Mouse (Mus musculus) heart, embryonic 13.5 days (tissue): ENCODE results near the gene Ccser1. TPM values are rescaled to one million over a fixed set of nuclear protein-coding genes. Genes with fewer than 3 reads are reported as not detected.

ENCODE experiments used
- ATAC-seq: fragments of 200-750 bp; cut with Nextera tagmentation; 2 replicates; pipeline ENCODE4 v1.8.0; 2017; ENCODE audit warnings: moderate TSS enrichment; ENCODE audit not compliant: insufficient number of reproducible peaks, low FRiP score, low TSS enrichment; ENCODE audit errors: extremely low read depth
- H3K27ac ChIP-seq: fragments of 300-500 bp; sonication (generic); replicated peaks from 2 replicates; pipeline ENCODE4 v1.5.1; 2015; ENCODE audit warnings: moderate library complexity, mild to moderate bottlenecking, inconsistent platforms
- H3K27me3 ChIP-seq: fragments of 300-500 bp; sonication (generic); replicated peaks from 2 replicates; pipeline ENCODE4 v1.6.1; 2015; ENCODE audit warnings: mild to moderate bottlenecking, inconsistent platforms
- H3K36me3 ChIP-seq: fragments of 300-500 bp; sonication (generic); 2 replicates; pipeline ENCODE4 v1.6.1; 2015; ENCODE audit warnings: mild to moderate bottlenecking, inconsistent platforms
- H3K4me1 ChIP-seq: fragments of 300-500 bp; sonication (generic); 2 replicates; pipeline ENCODE4 v1.6.1; 2015; ENCODE audit warnings: inconsistent platforms
- H3K4me2 ChIP-seq: fragments of 300-500 bp; sonication (generic); 2 replicates; pipeline ENCODE4 v1.6.1; 2015; ENCODE audit warnings: inconsistent platforms, mild to moderate bottlenecking, moderate library complexity
- H3K4me3 ChIP-seq: fragments of 300-500 bp; sonication (generic); 2 replicates; pipeline ENCODE4 v1.5.1; 2015; ENCODE audit warnings: moderate library complexity, mild to moderate bottlenecking, inconsistent platforms
- H3K9ac ChIP-seq: fragments of 300-500 bp; sonication (generic); 2 replicates; pipeline ENCODE4 v1.6.1; 2015; ENCODE audit warnings: inconsistent platforms, mild to moderate bottlenecking, moderate library complexity
- H3K9me3 ChIP-seq: fragments of 300-500 bp; sonication (generic); 2 replicates; pipeline ENCODE4 v1.6.1; 2016; ENCODE audit warnings: inconsistent platforms
- WGBS: fragments of 180-500 bp; shearing (Covaris S2); methylation state at CpG from one replicate; pipeline ENCODE4 v1.1.7; 2015; ENCODE audit warnings: mixed read lengths; 5-methylcytosine and 5-hydroxymethylcytosine counted together
- polyA plus RNA-seq: library from polyadenylated mRNA; unstranded; fragments of >200 nt; fragmentation: Nextera tagmentation; extraction: Ambion mirVana; gene quantifications from 2 replicates; pipeline ENCODE4 v1.2.1, GENCODE M21; 2015

Ccser1 gene
- polyA plus RNA-seq, 1 experiment from 2014 or later: 1.2 TPM

GRCm38 (mm10) chr6:62066363-62067023 is 886.4 kb downstream of the Ccser1 start:
- no peak for ATAC-seq
- Histone ChIP-seq H3K27ac (no peak overlapping the region), H3K4me2 (no peak overlapping the region), H3K4me3 (no peak overlapping the region), H3K4me1 (no peaks in the 10 kb centered on the region), H3K9me3 (no peaks in the 10 kb centered on the region), H3K9ac (no peak overlapping the region), H3K36me3 (no peaks in the 10 kb centered on the region), H3K27me3 (no peaks in the 10 kb centered on the region)
- WGBS: 68% methylated on average over 6 of the region's 6 CpGs

- H3K4me1 ChIP-seq: no peaks in the 10 kb centered on the region
- WGBS: 77% methylated on average over 4 of the region's 4 CpGs
- H3K36me3 ChIP-seq: no peaks in the 10 kb centered on the region
- no peak overlapping the region for H3K4me2 ChIP-seq
- no peaks in the 10 kb centered on the region for H3K27me3 ChIP-seq
- no peak overlapping the region for H3K27ac ChIP-seq
- no peak overlapping the region for H3K4me3 ChIP-seq
- no peaks in the 10 kb centered on the region for H3K9me3 ChIP-seq
- ATAC-seq: no peak
- H3K9ac ChIP-seq: no peak overlapping the region
Observed at GRCm38 (mm10) chr6:62067024-62067380, 886.9 kb downstream of the Ccser1 start.

GRCm38 (mm10) chr6:62105464-62105863 is 925.3 kb downstream of the Ccser1 start:
- ATAC-seq: no peak

GRCm38 (mm10) chr6:62132531-62132930 is 952.4 kb downstream of the Ccser1 start:
- H3K4me2 ChIP-seq: no peak overlapping the region
- no peaks in the 10 kb centered on the region for H3K4me1 ChIP-seq
- no peaks in the 10 kb centered on the region for H3K27me3 ChIP-seq
- no peaks in the 10 kb centered on the region for H3K9me3 ChIP-seq
- no peak for ATAC-seq
- WGBS: 73% methylated on average over 2 of the region's 2 CpGs
- no peak overlapping the region for H3K27ac ChIP-seq
- no peak overlapping the region for H3K9ac ChIP-seq
- H3K4me3 ChIP-seq: no peak overlapping the region
- H3K36me3 ChIP-seq: no peaks in the 10 kb centered on the region

More at GRCm38 (mm10) chr6:62105464-62105863, 925.3 kb downstream of the Ccser1 start:
- H3K9me3 ChIP-seq: no peaks in the 10 kb centered on the region
- no peak overlapping the region for H3K4me2 ChIP-seq
- no peak overlapping the region for H3K9ac ChIP-seq
- H3K4me3 ChIP-seq: no peak overlapping the region
- WGBS: 39% methylated on average over 2 of the region's 2 CpGs
- H3K27me3 ChIP-seq: no peaks in the 10 kb centered on the region
- no peak overlapping the region for H3K27ac ChIP-seq
- H3K4me1 ChIP-seq: no peaks in the 10 kb centered on the region
- H3K36me3 ChIP-seq: no peaks in the 10 kb centered on the region

GRCm38 (mm10) chr6:62160320-62160719 is 980.2 kb downstream of the Ccser1 start:
- ATAC-seq: no peak
- no peak overlapping the region for H3K4me3 ChIP-seq
- H3K4me1 ChIP-seq: no peaks in the 10 kb centered on the region
- H3K27ac ChIP-seq: no peak overlapping the region
- H3K36me3 ChIP-seq: no peaks in the 10 kb centered on the region
- no peaks in the 10 kb centered on the region for H3K27me3 ChIP-seq
- no peak overlapping the region for H3K9ac ChIP-seq
- no peaks in the 10 kb centered on the region for H3K9me3 ChIP-seq
- H3K4me2 ChIP-seq: no peak overlapping the region

- no peak for ATAC-seq
- Histone ChIP-seq H3K4me3 (no peak overlapping the region), H3K27me3 (no peaks in the 10 kb centered on the region), H3K4me1 (no peaks in the 10 kb centered on the region), H3K27ac (no peak overlapping the region), H3K4me2 (no peak overlapping the region), H3K9ac (no peak overlapping the region), H3K36me3 (no peaks in the 10 kb centered on the region), H3K9me3 (no peaks in the 10 kb centered on the region)
- 59% methylated on average over 6 of the region's 6 CpGs for WGBS
Observed at GRCm38 (mm10) chr6:62162596-62162995, 982.5 kb downstream of the Ccser1 start.

GRCm38 (mm10) chr6:62163826-62164225 is 983.7 kb downstream of the Ccser1 start:
- Histone ChIP-seq H3K36me3 (no peaks in the 10 kb centered on the region), H3K4me2 (no peak overlapping the region), H3K9ac (no peak overlapping the region), H3K4me1 (no peaks in the 10 kb centered on the region), H3K27me3 (no peaks in the 10 kb centered on the region), H3K9me3 (no peaks in the 10 kb centered on the region), H3K27ac (no peak overlapping the region), H3K4me3 (no peak overlapping the region)
- no peak for ATAC-seq
- 58% methylated on average over 3 of the region's 3 CpGs for WGBS

- no peaks in the 10 kb centered on the region for H3K9me3 ChIP-seq
- H3K4me1 ChIP-seq: no peaks in the 10 kb centered on the region
- H3K27ac ChIP-seq: no peak overlapping the region
- no peak overlapping the region for H3K9ac ChIP-seq
- H3K4me2 ChIP-seq: no peak overlapping the region
- H3K36me3 ChIP-seq: no peaks in the 10 kb centered on the region
- WGBS: 81% methylated on average over 6 of the region's 6 CpGs
- H3K27me3 ChIP-seq: no peaks in the 10 kb centered on the region
- no peak overlapping the region for H3K4me3 ChIP-seq
- no peak for ATAC-seq
Observed at GRCm38 (mm10) chr6:62196496-62197188, 1016.5 kb downstream of the Ccser1 start.

- Histone ChIP-seq H3K9ac (no peak overlapping the region), H3K36me3 (no peaks in the 10 kb centered on the region), H3K4me1 (no peaks in the 10 kb centered on the region), H3K4me3 (no peak overlapping the region), H3K4me2 (no peak overlapping the region), H3K9me3 (no peaks in the 10 kb centered on the region), H3K27me3 (no peaks in the 10 kb centered on the region), H3K27ac (no peak overlapping the region)
- ATAC-seq: no peak
- 58% methylated on average over 6 of the region's 6 CpGs for WGBS
Observed at GRCm38 (mm10) chr6:62198768-62199167, 1018.6 kb downstream of the Ccser1 start.

- Histone ChIP-seq H3K27ac (no peak overlapping the region), H3K9ac (no peak overlapping the region), H3K4me1 (no peaks in the 10 kb centered on the region), H3K4me2 (no peak overlapping the region), H3K36me3 (no peaks in the 10 kb centered on the region), H3K27me3 (no peaks in the 10 kb centered on the region), H3K4me3 (no peak overlapping the region), H3K9me3 (no peaks in the 10 kb centered on the region)
- WGBS: 51% methylated on average over 2 of the region's 2 CpGs
- no peak for ATAC-seq
Observed at GRCm38 (mm10) chr6:62205013-62205412, 1024.9 kb downstream of the Ccser1 start.

GRCm38 (mm10) chr6:62221856-62222255 is 1041.7 kb downstream of the Ccser1 start:
- no peaks in the 10 kb centered on the region for H3K27me3 ChIP-seq
- ATAC-seq: no peak
- H3K9me3 ChIP-seq: no peaks in the 10 kb centered on the region
- H3K4me1 ChIP-seq: no peaks in the 10 kb centered on the region
- no peaks in the 10 kb centered on the region for H3K36me3 ChIP-seq
- no peak overlapping the region for H3K4me2 ChIP-seq
- H3K27ac ChIP-seq: no peak overlapping the region
- no peak overlapping the region for H3K9ac ChIP-seq
- 44% methylated on average over 1 of the region's 1 CpGs for WGBS
- no peak overlapping the region for H3K4me3 ChIP-seq

GRCm38 (mm10) chr6:62263899-62264298 is 1083.8 kb downstream of the Ccser1 start:
- Histone ChIP-seq H3K4me2 (no peak overlapping the region), H3K9ac (no peak overlapping the region), H3K4me1 (no peaks in the 10 kb centered on the region), H3K36me3 (no peaks in the 10 kb centered on the region), H3K9me3 (no peaks in the 10 kb centered on the region), H3K27ac (no peak overlapping the region), H3K4me3 (no peak overlapping the region), H3K27me3 (no peaks in the 10 kb centered on the region)
- ATAC-seq: no peak
- WGBS: 71% methylated on average over 1 of the region's 1 CpGs
